Mouse (Mus musculus): ENCODE data around the gene Fdxr. TPM values are rescaled to one million over a fixed set of nuclear protein-coding genes. Genes with fewer than 3 reads are reported as not detected.

The Fdxr gene
- 1 to 10 TPM; 7.5 to 9.2 TPM for total RNA-seq (2023)

DNA sequence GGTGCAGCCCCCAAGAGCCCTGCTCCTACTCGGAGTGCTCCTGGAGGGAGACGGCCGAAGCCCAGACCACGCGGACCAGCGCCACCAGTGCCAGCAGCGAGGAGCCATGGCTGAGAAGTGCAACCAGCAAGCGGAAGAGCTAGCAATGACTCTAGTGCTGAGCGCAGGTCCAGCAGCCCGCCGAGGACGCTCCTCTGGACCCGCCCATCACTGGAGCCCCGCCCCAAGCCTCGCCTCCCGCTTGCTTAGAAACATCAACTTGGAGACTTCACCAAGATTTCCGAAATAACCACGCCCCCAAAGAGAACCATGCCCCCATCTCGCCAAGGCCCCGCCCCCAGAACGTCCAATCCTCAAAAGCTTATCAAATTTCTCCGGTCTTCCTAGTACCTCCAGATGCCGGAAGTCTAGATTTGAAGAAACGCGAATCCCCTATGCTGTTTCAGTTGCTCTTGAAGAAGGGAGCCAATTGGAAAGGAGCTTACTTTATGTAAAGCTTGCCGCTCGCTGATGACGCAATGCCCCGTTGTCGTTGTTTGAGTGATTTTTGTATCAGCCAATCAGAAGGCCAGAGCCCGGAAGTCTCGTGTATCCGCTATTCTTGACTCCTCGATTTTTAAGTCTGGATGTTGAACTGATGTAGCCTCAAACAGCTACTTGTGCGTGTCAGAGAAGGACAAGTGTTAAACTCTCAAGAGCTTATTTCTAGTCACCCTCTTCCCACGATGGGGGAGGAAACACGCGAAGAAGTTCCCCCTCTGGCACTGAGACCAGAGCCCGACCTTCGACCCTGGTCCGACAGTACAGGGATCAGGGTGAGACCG, at the start of gene Fdxr:
TSS of gene Fdxr (minus strand) at position 271 of the 824 bp plus-strand sequence.

DNA sequence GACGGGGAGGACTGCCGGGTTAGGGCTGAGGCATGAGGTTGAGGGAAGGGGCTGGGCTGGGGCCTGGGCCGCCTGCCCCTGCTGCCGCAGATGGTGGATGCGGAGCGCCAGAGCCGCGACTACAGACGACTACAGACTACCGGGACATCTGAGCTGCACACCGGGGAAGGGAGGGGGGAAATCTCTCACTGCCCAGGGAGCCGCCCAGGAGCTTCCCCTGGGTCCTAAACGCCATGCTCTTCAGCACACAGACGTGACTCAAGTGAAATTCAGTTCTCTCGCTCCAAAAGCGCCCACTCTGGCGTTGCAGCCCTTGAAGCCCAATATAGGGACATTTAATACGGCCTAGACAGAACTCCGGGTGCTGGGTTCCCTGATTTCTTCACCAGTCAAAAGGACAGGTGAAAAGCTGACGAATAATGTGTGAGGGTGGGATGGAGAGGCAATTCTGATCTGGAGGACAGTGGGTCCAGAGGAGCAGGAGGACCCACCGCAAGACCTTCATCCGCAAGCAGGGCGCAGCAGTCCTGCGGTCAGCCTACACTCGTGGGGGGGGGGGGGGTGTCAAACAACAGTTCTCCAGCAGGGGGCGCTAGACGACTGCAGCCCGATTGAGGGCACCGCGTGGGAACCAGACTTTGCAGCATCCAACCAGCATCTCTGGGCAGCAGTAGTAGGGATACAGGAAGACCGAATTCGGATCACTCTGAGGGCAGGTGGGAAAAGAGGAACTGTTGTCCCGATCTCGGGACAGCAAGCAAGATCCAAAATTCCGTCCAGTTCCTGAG, 45.2 kb upstream of the Fdxr start, which contains the start of gene Ush1g:
TSS of gene Ush1g (minus strand) at position 136 of the 788 bp plus-strand sequence.

DNA sequence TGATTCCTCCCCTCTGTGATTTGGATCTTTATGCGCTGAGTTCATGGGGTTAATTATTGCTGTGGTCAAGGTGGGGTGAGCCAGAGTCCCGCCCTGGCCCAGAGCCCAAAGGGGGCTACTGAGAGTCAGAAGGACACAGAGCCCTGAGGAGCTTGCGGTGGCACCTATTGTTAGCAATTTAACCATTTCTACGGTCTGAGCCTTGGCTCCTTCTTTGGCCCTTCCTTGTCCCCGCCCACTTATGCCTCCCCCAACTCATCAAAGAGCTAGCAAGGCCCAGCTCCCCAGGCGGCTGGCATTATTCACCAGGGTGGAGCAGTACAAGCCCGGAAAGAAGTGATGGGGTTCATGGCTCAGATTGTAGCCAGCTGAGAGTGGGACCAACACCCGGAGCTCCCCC, 30.0 kb upstream of the Fdxr start, which contains the start of gene Otop2:
TSS of gene Otop2 (plus strand) at position 301 of the 400 bp plus-strand sequence.

DNA sequence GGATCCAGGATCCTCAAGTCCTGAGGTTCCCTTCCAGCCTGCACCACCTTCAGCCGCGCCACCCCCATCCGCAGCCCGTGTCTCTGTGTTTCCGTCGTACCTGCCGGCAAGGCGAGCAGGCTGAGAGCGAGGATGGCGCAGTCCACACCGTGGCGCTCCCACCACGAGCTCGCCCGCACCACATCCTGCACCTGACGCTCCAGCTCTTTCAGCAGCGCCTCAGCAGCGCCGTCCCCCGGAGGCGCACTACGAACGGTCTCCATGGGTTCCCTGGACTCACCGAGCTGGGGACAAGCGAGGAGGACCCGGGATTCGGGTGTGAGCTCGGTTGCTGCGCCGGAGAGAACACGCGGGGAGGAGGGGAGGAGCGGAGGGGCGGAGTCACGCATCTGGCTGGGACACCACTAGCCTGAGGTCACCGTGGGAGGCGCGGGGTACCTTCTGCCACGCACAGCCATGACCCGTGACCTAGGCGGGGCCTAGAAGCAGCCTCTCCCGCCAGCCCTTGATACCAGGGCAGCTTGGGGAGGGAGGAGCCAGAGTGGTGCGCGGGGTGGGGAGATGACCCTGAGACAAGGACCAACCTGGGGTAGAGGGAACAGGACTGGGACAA, 20.5 kb upstream of the Fdxr start, which contains the start of gene Fads6:
TSS of gene Fads6 (minus strand) at position 450 of the 613 bp plus-strand sequence.

DNA sequence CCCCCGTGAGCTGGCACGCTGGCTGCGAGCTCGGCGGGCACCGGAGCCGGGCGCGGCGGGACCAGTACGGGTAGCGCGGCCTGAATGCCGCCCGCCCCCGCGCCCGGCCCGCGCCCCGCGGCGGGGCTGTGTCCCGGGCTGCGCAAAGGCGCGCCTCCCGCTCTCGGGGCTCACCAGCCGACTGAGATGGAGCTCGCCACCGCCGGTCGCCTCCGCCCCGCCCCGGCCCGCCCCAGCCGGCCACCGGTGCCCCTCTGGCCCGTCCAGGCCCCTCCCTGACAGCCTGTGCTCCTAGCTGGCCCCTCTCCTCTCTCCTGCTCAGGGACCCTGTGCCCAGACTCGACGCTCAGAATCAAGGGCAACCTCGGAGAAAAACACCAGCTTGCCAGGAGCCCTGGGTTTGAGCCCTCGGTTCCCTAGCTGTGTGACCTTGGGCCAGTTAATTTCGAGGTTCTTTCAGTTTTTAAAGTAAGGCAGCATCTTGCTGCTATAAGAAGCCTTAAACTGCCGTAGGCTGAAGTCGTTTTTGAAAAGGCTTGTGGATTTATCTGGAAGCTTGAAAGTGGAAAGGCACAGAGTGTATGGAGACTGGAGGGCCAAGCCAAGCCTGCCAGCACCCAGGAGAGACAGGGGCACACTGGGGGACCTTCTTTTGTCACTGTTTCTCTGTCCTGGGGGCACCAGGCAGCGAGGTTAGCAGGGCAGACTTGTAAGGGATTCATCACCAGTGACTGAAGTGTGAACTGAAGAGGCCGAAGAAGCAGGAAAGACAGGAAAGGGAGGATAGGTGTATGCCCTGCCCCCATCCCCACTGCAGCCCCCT, 9.6 kb downstream of the Fdxr start, which contains the start of gene Grin2c:
TSS of gene Grin2c (minus strand) at position 183 of the 823 bp plus-strand sequence.

Other genes with a start within 250 kb of the Fdxr start
- gene Cd300ld5, start 239.3 kb downstream of the Fdxr start, total RNA-seq (2023): 10 to 100 TPM in 1 of 2 experiments, 1 to 10 TPM in 1; 9.3 to 19.0 TPM
- 10 to 100 TPM in 1 of 2 experiments, 1 to 10 TPM in 1; 9.5 to 21.5 TPM for gene Cd300ld3, start 228.6 kb downstream of the Fdxr start, total RNA-seq (2023)
- gene Cd300e, start 214.9 kb downstream of the Fdxr start, total RNA-seq (2023): 1 to 10 TPM in 1 of 2 experiments, under 1 TPM in 1; 0.90 to 1.7 TPM
- 10 to 100 TPM; 11.4 to 12.6 TPM for gene Rab37, start 185.6 kb downstream of the Fdxr start, total RNA-seq (2023)
- 100 to 1,000 TPM; 160 to 201 TPM for gene Cd300lf, start 143.1 kb downstream of the Fdxr start, total RNA-seq (2023)
- 100 to 1,000 TPM; 142 to 143 TPM for gene Slc9a3r1, start 113.7 kb downstream of the Fdxr start, total RNA-seq (2023)
- gene Tmem104, start 89.6 kb downstream of the Fdxr start, total RNA-seq (2023): 10 to 100 TPM; 30.4 to 33.7 TPM
- 10 to 100 TPM; 16.8 to 22.0 TPM for gene Nat9, start 89.2 kb downstream of the Fdxr start, total RNA-seq (2023)
- not detected for gene Grin2c, start 9.8 kb downstream of the Fdxr start, total RNA-seq (2023)
- 1 to 10 TPM; 2.1 to 2.7 TPM for gene Fads6, start 20.6 kb upstream of the Fdxr start, total RNA-seq (2023)
- not detected for gene Otop2, start 30.1 kb upstream of the Fdxr start, total RNA-seq (2023)
- not detected for gene Ush1g, start 45.0 kb upstream of the Fdxr start, total RNA-seq (2023)
- not detected for gene Otop3, start 57.7 kb upstream of the Fdxr start, total RNA-seq (2023)
- under 1 TPM; 0.18 to 0.49 TPM for gene Hid1, start 90.7 kb upstream of the Fdxr start, total RNA-seq (2023)
- under 1 TPM; 0.38 to 0.64 TPM for gene Cdr2l, start 104.9 kb upstream of the Fdxr start, total RNA-seq (2023)
- 10 to 100 TPM; 34.2 to 41.2 TPM for gene Mrpl58, start 126.7 kb upstream of the Fdxr start, total RNA-seq (2023)
- gene Atp5h, start 142.9 kb upstream of the Fdxr start, total RNA-seq (2023): 100 to 1,000 TPM; 211 to 231 TPM
- 10 to 100 TPM; 18.7 to 19.1 TPM for gene Kctd2, start 143.1 kb upstream of the Fdxr start, total RNA-seq (2023)
- gene Trim80, start 163.5 kb upstream of the Fdxr start, total RNA-seq (2023): not detected
- gene Slc16a5, start 185.4 kb upstream of the Fdxr start, total RNA-seq (2023): not detected
- 10 to 100 TPM; 42.7 to 53.4 TPM for gene Armc7, start 198.6 kb upstream of the Fdxr start, total RNA-seq (2023)
- gene Nt5c, start 214.8 kb upstream of the Fdxr start, total RNA-seq (2023): 10 to 100 TPM; 48.4 to 49.1 TPM
- gene Jpt1, start 237.3 kb upstream of the Fdxr start, total RNA-seq (2023): 100 to 1,000 TPM; 148 to 154 TPM

Data from neutrophil, adult 83 days (primary cell).